Mouse (Mus musculus) erythroblast, adult 5-6 weeks (primary cell): ENCODE measurements around the gene Id1. TPM values are rescaled to one million over a fixed set of nuclear protein-coding genes. Genes with fewer than 3 reads are reported as not detected.

ENCODE experiments used
- ATAC-seq: replicated peaks from 2 replicates; pipeline ENCODE4 v1.8.0; 2016; ENCODE audit warnings: moderate number of reproducible peaks, mild to moderate bottlenecking, moderate TSS enrichment, inconsistent platforms; ENCODE audit not compliant: poor library complexity, low FRiP score, severe bottlenecking
- total RNA-seq, 2 experiments: library from RNA; stranded (forward) in 1 of 2; stranded (reverse) in 1 of 2; fragments of 150-400 nt in 1 of 2; fragments of 200-764, 138-1000 nt in 1 of 2; gene quantifications; 2 replicates each; pipeline versions ENCODE4 v1.2.3 to v1.2.4; 2015 to 2017; ENCODE audit warnings: low replicate concordance in 2 of 2

Gene Id1
- total RNA-seq, 2 experiments from 2014 or later = 3.7 TPM; not detected in 1

DNA sequence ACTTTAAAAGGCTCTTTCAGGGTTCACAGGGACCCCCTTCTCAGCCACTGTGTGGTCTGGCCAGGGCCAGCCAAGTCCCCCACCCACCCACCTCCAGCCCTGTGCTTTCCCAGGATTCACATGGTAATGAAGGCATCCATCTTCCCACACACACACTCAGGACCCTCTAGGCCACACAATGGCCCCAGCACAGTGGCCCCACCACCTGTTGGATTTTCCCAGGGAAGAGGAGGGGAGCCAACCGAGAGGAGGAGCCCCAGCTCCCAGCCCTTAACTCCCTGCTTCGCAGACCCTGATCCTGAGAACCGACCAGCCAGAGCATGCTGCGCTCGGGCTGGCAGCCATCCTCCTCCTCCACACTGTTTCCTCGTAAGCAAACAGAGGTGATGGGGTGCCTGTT, 18.0 kb upstream of the Id1 start:
- ATAC-seq = no peak

- ATAC-seq = no peak
These were observed 12.3 kb upstream of the Id1 start for GRCm38 (mm10) chr2:152723651-152724331.

DNA sequence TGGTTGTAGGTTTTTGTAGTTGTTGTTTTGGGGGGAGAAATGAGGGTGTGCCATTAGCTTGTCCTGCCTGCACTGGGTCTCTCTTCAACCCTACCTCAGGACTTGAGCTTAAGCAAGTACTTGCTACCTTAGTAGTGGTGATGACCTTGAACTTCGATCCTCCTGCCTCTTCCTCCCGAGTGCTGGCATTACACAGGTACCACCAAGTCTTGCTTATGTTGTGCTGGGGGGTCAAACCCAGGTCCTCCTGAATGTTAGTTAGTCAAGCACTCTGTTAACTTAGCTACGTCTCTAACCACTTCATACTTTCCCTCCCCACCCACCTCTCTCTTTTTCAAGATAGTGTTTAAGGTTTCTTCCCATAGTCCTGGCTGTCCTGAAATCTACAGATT, 11.7 kb upstream of the Id1 start:
- no peak for ATAC-seq

GRCm38 (mm10) chr2:152725178-152725750, 10.8 kb upstream of the Id1 start:
- ATAC-seq = no peak

DNA sequence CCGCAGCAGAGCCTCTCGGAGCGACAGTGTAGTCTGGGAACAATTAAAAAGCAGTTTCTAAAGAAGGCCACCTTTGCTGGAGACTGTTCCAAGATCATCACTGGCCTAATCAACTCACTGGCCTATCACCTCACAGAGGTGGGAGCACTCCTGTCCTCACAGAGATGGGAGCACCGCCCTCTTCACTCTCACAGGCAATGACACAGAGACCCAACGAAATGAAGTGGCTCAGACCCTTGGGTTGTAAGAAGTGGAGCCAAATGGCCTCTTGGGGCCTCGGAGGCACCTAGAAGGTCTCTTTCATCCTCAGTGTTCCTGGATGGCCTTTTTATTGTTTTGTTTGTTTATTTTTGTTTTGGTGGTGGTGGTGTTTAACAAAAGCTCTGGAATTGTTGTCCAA, 9.8 kb upstream of the Id1 start:
- ATAC-seq = no peak

DNA sequence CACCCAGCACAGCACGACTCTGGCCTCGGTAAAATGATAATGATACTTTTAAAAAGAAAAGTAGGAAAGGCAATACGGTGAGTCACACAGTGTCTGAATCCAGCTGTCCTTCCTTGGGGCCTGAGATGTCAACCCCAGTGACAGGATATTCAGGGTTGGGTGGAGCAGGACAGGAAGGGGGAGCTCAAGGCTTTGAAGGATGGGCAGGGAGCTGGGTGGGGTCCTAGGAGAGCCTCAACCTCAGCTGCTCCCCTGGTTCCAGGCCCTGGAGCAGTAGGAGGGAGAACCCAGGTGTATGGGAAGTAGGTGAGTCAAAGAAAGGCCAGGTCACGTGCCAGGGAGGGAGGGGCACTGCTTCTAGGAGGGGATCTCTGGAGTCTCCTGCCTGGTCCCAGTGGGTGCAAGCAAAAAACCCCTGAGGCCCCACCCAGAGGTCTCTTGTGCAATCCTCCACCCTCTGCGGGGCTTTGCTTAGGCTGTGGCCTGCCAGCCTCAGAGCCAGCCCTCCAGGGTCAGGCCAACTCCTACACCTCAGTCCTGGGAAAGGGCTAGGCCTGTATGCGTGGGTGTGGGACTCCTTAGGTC, 9.2 kb upstream of the Id1 start:
- no peak for ATAC-seq

DNA sequence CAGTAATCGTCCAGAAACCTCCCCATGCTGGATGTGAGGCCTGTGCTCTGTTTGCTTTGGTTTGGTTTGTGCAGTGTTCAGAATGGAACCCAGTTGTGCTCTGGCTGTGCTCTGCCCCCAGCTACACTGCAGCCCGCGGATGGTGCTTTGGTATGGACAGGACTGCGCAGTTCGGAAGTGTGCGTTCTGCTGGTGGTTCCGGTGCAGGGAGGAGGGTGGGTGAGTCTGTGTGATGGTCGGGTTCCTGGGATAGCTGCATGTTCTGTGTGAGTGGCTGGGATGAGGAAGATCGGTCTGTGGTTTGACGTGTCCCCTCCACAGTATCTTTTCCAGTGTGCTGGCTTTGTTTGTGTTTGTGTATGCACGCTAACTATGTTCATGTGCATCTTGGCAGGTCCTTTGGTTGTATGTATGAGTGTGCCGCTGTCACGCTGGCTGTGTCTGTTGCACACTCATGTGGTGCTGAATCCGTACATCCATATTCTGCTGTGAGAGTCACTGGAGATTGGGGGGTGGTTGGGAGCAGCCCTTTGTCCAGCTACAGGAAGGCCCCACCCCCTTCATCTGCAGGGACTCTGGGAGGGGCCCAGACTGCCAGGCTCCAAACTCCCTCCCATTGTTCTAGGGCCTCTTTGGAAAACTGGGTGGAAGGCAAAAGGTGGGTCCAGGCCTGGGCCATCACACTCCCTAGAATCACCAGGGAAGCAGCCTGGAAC, 8.1 kb upstream of the Id1 start:
- ATAC-seq = no peak

GRCm38 (mm10) chr2:152728594-152728993, 7.5 kb upstream of the Id1 start:
- no peak for ATAC-seq

- no peak for ATAC-seq
These were observed 6.9 kb upstream of the Id1 start for GRCm38 (mm10) chr2:152729013-152729635.

GRCm38 (mm10) chr2:152729636-152730020, 6.4 kb upstream of the Id1 start:
- no peak for ATAC-seq

DNA sequence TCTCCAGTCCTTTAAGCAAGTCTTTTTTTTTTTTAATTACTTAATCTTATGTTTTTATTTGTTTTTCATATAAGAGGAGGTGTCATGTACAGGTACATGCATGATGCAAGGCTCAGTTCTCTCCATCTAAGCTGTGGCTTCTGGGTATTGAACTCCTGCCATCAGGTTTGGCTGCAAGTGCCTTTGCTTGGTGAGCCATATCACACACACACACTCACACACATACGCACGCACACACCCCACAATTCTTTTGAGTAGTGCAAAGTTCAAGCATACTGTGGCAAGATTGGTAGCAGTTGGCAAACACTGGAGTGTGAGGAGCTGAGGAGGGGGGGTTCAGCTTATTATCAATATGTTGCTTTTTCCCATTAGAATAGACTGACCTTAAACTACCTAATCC, 2.9 kb upstream of the Id1 start:
- ATAC-seq = no peak

- no peak for ATAC-seq
These were observed 1.6 kb upstream of the Id1 start for GRCm38 (mm10) chr2:152734501-152734900.

GRCm38 (mm10) chr2:152734984-152735383, 1.1 kb upstream of the Id1 start:
- ATAC-seq = no peak

GRCm38 (mm10) chr2:152736748-152737147, 697 bp downstream of the Id1 start:
- ATAC-seq = no peak

GRCm38 (mm10) chr2:152737306-152738221, 1.5 kb downstream of the Id1 start:
- ATAC-seq = no peak

DNA sequence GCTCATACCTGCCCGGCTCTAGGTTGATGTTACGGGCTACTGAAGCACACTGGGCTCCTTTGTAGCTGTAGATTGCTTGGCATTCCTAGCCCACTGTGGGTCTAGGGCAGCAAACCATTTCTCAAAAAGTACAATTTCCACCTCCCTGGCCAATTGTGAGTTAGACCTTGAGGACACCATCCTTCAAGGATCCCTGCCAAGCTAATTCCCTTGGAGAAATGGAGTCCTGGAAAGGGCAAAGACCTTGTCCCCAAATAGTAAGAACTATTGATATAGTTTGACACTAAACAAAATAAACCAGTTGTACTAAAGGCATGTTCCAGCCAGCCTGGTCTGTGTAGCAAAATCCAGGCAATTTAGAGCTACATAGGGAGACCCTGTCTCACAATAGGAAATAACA, 2.3 kb downstream of the Id1 start:
- ATAC-seq = no peak

DNA sequence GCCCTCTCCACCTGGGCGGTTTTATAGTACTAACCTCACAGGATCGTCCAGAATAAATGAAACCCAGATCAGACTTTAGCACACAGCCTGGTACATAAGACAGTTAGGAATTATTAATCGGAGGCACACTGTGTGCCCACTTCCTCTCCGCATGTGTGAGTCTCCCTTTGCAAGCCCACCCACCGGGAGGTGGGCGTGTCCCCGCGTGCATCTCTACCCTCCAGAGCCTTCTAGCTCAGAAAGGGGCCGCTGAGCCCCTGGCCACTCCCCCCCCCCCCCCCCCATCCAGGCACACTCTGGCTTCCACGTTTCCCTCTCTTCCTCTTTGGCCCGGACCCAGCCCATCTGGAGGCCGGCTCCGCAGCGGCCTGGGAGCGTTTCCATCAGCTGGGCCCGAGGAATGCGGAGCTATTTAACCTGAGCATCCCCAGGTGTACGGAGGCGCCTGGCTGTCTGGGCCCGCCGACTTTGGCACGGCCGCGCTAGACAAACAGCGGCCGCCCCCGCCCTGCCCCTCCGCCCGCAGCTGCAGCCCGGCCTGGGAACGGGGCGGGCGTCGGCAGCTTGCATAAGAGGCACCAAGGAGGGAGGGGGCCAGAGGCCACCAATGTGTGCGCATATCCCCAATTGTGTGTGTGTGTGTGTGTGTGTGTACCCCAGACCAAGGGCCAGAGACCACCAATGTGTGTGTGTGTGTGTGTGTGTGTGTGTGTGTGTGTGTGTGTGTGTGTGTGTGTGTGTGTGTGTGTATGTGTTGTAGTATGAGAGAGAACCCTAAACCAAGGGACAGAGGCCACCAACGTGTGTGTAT, 3.2 kb downstream of the Id1 start:
- no peak for ATAC-seq

DNA sequence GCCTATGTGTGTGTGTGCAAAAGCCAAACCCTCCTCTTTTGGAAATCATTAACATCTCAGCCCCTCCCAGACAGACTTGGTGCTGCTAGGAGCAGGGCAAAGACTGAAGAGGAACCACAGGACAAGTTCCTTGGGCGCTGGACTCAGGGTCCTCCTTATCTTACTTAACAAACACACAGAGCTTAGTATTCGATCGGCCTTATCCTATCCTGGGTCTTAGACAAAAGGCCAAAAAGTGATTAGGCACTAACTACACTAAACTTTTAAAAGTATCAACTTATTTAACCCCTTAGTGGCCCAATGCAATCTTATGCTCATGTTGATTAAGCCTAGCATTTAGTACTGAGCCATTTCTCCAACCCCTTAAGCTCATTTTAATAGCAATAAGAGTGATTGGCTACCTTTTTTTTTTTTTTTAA, 3.8 kb downstream of the Id1 start:
- no peak for ATAC-seq

- ATAC-seq = no peak
These were observed 4.4 kb downstream of the Id1 start for GRCm38 (mm10) chr2:152740490-152740889.
